Mouse (Mus musculus): ENCODE data around the gene Hip1.

The Hip1 gene

DNA sequence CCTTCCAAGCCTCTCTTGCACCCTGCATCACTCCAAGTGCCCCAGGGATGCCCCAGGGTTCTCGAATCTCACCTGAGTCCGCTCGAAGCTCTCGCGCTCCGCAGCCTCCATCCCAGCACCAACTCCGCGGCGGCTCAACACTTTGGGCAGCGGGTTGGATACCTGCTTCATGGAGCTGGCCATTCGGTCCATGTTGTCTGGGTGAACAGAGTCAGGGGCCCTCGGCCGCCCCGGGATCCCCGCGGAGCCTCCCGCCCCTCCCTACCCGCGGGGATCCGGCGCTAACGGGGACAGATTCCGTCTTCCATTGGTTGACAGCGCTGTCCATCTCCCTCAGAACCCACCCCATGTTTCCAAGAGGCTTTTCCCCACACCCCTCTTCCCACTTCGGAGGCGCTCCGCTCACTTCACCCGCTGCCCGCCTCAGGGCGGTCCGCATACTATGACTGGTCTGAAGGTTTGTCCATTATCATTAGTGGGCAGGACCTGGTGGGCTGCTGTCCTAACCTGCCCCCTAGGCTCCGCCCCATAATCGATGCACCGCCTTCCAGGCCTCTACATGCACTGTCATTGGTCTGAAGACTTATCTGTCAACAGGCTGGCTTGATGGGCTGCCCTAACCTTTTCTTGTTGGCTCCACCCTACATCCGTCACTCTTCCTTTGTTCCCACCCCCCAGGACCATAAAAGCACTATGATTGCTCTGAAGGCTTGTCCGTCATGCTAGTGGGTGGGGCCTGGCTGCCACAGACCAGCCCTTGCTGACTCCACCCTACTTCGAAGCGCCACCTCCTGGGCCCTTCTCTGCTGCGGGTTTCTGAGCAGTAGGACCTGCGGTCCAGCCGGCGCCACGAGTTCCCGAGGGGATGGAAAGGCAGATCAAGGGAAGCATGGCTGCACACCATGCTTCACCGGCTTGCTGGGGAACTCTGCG is at the start of gene Hip1:
Gene Hip1 (minus strand): TSS at position 256 of the 933 bp plus-strand sequence.
- peak; percentile 98 for ATAC-seq (ENCODE audit: insufficient number of reproducible peaks, low FRiP score, low TSS enrichment)

DNA sequence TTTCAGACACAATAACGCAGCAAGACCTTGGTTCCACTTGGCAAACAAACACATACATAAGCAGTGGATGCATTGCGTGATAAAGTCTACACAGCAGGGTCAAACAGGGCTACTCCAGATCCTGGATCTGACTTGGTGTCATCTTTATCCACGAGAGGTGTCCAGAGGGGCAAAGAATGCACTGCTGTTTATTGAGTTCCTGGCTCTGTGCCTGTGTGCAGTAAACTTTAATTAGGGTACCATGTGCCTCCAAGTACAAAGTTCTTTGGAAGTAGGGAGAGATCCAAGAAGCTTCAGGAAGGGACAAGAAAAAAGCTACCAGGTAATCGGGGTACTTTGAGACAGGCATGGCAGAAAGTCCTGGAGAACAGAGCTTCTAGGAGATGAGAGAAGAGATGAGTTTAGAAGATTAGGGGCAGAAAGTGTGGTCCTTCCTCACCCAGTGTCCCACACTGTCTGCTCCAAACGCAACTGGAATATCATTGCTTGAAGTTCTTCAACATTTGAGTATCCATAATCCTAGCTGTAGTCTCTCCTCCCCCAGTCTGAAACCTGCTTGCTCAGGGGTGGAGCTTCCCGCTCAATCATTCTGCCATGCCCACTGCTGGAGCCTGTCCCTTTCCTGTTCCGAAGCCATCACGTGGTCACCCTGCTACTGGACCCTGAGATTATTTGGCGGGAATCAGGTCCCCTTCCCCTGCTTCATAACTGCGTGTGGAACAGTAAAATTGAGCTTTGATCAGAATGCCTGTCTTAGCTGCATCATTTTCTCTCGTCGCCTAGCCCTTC is 45.3 kb upstream of the Hip1 start:
- ATAC-seq (ENCODE audit: insufficient number of reproducible peaks, low FRiP score, low TSS enrichment), result no peak

DNA sequence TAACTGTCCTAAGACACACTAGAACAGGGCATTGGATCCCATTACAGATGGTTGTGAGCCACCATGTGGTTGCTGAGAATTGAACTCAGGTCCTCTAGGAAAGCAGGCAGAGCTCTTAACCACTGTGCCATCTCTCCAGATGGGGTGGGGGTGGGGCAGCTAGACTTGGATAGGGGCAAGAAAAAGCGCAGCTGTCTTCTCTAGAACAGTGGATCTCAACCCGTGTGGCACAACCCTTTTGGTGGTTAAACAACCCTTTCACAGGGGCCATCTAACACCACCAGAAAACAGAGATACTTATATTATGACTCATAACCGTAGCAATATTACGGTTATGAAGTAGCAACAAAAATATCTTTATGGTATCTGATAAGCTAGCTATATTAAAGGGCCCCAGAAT is 42.8 kb upstream of the Hip1 start:
- ATAC-seq (ENCODE audit: insufficient number of reproducible peaks, low FRiP score, low TSS enrichment), result no peak

DNA sequence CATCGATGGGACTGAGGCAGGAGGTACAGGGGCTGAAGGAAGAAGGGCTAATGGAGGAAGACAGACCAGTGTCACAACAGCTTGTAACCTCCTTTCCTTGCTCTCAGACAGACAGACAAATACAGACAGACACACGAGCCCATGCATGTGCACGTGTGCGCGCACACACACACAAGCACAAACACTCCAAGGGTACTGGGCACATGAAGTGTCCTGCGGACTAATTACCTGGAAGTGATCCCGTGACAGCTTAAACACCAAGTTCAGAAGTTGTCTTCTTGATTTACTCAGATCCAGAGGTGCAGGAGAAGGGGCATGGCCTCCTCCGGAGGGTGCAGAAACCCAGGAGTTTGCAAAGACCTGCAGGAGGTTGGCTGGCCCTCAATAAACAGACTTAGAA is 40.8 kb upstream of the Hip1 start:
- ATAC-seq (ENCODE audit: insufficient number of reproducible peaks, low FRiP score, low TSS enrichment), result no peak

DNA sequence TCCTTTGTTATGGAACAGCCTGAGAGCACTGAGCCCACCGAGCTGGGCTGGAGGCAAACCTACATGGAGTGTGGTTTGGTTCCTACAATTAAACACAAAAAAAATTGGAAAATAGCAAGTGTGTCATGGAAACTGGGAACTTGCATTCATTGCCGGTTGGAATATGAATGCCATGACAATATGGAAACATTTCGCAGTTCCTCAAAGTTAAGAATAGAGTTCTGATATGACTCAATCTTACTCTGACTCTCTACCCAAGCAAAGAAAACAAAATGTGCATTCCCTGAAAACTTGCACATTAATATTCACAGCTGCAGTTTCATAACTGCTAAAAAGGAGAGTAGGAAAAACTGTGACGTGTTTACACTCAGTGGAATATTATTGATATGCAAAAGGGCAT is 37.4 kb upstream of the Hip1 start:
- ATAC-seq (ENCODE audit: insufficient number of reproducible peaks, low FRiP score, low TSS enrichment), result no peak

DNA sequence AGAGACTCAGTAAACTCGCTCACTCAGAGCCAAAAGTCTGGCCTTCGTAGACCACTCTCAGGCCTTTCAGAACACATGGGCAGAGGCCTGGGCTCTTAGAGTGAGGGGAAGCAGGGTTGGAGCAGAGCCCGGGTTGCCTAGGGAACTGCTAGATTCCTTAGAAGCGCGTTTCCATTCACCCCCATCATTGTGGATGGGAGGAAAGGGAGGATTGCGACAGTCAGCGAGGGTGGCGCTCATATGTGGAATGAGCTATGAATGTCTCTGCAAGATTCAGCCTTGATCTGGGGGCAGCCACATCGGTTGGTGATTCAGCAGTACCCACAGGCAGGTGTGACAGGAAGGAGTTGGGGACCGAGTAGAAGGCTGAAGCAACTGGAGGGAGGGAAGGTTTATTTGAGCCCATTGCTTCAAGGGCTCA is 34.4 kb upstream of the Hip1 start:
- no peak for ATAC-seq (ENCODE audit: insufficient number of reproducible peaks, low FRiP score, low TSS enrichment)

DNA sequence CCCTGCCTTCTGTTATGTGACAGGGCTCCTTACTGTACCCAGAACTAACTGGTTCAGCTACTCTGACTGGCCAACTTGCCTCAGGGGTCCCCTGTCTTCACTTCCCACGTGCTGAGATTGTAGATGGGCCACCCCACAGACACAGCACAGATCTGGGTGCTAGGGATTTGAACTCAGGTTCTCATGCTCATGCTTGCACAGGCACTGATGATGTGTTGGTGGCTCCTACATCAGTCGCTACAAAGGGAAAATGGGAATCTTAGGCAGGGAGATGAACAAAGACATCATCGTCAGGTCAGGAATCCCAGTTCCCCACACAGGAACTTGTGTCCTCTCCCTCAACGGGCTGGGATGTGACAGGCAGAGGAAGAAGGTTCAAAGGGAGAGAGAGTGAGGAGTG is 31.1 kb upstream of the Hip1 start:
- no peak for ATAC-seq (ENCODE audit: insufficient number of reproducible peaks, low FRiP score, low TSS enrichment)

DNA sequence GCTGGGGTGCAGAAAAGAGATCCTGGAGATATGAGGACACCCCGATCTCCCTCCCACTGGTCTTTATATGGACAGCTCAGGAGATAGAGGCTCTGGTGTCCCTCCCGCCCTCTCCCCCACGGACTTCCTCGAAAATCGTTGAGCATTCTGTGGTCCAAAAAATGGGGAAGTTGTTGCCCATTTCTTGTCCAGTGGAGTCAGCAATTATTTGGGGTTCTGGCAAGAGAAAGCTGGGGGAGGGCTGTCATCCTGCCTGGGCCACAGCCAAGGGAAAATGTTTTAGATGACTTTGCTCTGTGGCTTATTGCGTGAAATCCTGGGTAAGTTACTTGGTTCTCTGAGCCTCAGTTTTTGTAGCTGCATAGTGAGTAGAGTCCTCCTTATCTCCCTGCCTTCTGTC is 28.1 kb upstream of the Hip1 start, which contains the start of gene Ccl24:
Gene Ccl24 (minus strand): TSS at position 44 of the 400 bp plus-strand sequence.
- ATAC-seq (ENCODE audit: insufficient number of reproducible peaks, low FRiP score, low TSS enrichment), result no peak

DNA sequence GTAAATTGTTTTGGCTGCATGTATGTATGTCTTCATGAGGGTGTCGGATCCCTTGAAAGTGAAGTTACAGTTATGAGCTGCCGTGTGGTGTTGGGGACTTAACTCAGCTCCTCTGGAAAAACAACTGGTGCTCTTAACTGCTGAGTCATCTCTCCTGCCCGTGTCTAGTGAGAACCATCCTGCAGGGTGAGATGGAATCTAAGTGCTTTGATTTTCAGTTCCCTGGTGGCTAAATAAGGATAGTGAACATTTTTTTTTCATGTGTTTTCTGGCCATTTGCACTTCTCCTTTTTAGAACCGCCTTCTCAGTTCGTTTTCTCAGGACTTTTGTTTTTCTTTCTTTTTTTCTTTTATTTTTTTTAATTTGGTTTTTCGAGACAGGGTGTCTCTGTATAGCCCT is 23.8 kb upstream of the Hip1 start:
- no peak for ATAC-seq (ENCODE audit: insufficient number of reproducible peaks, low FRiP score, low TSS enrichment)

DNA sequence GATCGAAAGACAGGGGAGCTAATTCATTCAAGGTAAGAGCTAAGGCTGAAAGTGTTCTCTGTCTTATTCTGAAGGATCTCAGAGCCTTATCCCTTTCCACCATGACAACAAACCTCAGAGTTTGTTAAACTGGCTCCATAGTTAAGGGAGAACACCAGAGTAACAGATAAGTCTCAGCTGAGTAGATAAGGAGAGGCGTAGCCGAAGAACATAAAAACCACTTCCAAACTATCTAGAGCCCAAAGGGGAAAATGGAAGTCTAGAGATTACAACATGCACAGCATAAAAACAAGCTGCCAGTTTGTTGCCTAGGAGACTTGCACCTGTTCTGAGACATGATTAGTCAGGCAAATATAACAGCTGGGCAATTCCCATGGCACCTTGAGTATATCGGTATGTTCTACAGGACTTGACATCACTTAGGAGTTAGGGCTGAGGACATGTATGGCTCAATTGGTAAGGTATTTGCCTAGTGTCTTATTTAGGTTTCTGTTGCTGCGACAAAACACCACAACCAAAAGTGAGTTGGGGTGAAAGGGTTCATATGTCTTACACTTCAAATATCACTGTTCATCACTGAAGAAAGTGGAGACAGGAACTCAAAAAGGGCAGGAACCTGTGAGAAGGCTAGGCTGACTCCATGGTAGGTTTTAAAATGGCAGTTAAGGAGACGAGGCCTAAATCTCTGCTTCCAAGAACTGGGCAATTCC is 22.8 kb upstream of the Hip1 start:
- no peak for ATAC-seq (ENCODE audit: insufficient number of reproducible peaks, low FRiP score, low TSS enrichment)

DNA sequence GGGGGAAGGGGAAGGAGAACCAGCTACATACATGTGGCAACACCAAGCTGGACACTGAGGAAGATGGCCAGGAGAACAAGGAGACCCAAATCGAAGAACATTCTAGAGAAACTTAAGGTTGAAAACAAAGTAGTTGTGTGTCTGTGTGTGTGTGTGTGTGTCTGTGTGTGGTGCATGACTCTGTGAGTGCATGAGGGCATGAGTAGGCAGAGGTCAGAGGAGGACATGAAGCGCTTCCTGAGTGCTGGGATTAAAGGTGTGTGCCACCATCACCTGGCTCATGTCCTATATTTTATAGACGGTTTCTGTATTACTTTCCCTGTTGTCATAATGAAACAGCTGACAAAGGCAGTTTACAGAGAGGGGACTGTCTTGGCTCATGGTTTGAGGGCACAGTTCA is 18.5 kb upstream of the Hip1 start, which contains the start of gene Ccl26:
Gene Ccl26 (minus strand): TSS at position 101 of the 400 bp plus-strand sequence.
- no peak for ATAC-seq (ENCODE audit: insufficient number of reproducible peaks, low FRiP score, low TSS enrichment)

DNA sequence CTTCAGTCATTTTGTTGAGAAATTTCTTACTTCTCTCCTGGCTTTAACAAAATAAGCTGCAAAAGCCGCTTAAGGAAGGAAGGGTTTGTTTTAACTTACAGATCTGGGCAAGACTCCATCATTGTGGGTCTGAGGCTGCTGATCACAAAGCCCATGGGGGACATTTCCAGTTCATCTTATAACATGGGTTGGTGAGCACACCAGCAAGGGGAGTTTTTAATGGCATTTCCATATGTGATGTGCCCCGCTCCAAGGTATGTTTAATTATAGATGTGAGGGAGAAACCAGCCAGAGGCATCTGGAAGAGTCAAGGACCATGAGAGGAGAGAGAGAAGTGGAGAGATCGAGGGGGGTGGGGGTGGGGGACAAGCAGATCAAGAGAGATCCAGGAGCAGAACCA is 12.8 kb upstream of the Hip1 start:
- no peak for ATAC-seq (ENCODE audit: insufficient number of reproducible peaks, low FRiP score, low TSS enrichment)

DNA sequence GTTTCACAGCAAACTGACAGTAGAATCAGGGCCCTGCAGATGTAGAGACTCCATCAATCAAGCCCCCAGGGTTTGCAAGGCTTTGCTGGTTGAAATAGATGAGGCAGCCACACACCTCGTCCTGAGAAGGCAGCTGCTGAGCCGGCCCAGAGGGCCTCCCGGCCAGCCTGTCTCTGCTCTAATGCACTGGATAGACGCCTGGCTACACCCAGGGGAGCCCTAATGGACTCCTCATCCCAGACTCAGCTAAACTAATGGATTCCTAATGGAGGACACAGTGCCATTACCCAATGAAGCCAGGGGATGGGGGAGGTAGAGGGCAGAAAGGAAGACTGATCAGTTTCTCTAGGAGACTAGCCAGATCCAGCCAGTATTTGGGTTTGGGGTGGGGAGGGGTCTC is 12.1 kb upstream of the Hip1 start:
- no peak for ATAC-seq (ENCODE audit: insufficient number of reproducible peaks, low FRiP score, low TSS enrichment)

DNA sequence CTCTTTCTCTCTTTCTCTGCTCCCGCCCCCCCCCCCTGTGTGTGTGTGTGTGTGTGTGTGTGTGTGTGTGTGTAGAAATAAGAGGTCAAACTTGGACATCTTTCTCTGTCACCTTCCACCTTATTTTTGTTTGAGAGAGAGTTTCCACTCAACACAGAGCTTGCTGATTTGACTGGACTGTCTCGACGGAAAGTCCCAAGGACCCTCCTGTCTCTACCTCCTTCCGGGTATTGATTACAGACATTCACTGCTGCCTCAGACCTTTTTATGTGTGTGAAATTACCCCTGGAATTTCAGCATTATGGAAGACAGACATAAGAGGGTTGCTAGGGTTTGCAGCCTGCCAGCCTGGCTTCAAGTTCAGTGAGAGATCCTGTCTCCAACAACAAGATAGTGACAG is 11.3 kb upstream of the Hip1 start:
- no peak for ATAC-seq (ENCODE audit: insufficient number of reproducible peaks, low FRiP score, low TSS enrichment)

DNA sequence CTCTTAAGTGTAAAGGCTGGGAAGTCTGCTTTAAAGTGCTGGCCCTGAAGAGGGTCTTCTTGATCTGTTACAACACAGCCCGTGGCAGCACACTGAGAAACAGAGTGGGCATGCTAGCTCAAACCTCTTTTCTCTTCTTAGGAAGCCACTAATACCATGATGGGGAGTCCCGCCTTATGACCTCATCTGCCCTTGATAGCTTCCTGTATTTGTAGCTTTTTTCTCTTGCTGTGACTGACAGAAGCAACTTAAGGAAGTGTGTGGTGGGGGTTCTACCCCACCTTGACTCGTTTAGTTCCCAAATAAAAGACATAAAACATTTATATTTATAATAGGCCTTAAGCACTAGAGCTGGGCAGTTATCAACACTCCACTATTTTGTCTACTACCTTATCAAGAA is 6.7 kb upstream of the Hip1 start:
- no peak for ATAC-seq (ENCODE audit: insufficient number of reproducible peaks, low FRiP score, low TSS enrichment)

DNA sequence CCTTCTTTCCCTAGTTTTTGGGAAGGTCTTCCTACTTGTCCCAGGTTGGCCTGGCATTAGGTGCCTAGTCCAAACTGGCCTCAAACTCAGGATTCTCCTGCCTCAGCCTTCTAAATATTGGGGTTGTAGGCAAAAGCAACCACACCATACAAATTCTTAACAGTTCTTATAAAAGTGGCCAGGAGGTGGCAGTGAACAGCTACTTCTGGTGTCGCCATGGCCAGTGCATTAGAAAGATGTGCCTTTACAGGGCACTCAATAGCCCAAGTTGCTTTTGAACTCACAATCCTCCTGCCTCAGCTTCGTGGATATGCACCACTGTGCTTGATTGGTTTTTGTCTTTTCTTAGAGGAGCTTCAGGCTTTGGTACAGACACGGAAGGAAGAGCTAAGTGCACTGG is 6.0 kb upstream of the Hip1 start:
- no peak for ATAC-seq (ENCODE audit: insufficient number of reproducible peaks, low FRiP score, low TSS enrichment)

DNA sequence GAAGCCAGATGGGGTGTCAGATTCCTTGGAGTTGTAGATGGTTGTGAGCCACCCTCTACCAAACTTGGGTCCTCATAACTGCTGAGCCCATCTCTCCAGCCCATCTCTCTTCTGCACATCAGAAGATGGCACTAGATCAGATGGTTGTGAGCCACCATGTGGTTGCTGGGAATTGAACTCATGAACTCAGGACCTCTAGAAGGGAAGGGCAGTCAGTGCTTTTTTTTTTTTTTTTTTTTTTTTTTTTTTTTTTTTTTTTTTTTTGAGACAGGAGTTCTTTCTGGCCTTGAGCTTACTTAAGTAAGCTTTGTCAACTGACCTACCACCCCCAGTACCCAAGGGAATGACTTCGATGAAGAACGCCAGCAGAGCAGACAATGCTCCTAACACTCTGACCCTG is 3.1 kb upstream of the Hip1 start:
- no peak for ATAC-seq (ENCODE audit: insufficient number of reproducible peaks, low FRiP score, low TSS enrichment)

DNA sequence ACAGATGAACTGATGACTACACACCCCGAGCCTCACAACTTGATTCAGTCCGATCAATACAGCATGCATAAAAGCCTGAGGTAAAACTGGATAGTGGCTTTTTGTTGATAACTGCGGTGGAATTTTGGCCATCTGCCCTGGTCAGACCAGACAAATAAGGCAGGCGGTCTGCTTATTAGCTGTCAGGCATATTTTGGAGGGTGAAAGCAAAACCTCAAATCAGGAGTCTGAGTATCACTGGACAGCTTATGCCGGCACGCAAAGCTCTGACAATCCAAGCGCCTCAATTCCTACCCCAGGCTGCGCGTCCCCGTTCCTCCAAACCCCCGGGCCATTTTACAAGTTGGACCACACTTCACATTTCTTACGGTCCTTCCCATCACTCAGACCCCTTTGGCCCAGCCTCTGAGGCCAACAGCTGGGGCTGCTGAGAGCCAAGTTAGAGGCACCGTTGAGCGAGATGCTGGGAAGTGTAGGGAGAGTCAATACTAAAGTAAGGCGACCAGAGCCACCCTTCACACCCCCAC is 825 bp downstream of the Hip1 start:
- ATAC-seq (ENCODE audit: insufficient number of reproducible peaks, low FRiP score, low TSS enrichment), result no peak

DNA sequence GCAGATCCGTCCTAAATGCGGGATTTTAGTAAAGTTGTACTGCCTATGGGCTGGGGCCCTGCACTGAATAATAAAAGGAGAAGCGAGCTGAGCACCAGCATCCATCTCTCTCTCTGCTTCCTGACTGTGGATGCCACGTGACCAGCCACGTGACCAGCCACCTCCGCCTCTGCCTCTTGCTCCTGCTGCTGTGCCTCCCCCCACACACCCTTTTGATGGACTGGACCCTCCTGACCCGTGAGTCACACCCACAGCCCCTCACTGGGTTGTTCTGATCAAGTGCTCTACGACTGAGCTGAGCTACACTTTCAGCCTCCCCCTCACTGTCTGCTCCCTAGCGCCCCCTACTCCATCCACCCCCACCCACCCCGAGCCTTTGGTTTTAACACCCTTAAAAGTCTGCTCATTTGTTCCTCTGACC is 7.1 kb downstream of the Hip1 start:
- no peak for ATAC-seq (ENCODE audit: insufficient number of reproducible peaks, low FRiP score, low TSS enrichment)

DNA sequence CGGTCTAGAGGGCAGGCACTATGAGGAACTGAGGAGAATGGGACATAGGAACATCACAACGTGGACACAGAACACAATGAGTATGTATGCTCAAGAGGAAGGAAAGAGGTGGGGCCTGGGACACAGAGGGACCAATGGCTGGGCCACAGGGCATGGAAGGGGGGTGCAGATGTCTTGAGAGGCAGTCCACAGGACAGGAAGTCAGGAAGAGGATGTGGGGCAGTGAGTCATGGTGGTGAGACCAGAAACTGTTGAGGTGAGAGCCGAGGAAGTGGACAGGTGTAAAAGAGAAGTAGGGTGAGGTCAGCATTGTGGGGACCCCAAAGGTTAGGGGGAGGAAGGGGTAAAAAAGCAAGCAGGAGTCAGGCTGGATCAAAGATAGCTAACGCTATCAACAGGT is 7.6 kb downstream of the Hip1 start:
- no peak for ATAC-seq (ENCODE audit: insufficient number of reproducible peaks, low FRiP score, low TSS enrichment)

DNA sequence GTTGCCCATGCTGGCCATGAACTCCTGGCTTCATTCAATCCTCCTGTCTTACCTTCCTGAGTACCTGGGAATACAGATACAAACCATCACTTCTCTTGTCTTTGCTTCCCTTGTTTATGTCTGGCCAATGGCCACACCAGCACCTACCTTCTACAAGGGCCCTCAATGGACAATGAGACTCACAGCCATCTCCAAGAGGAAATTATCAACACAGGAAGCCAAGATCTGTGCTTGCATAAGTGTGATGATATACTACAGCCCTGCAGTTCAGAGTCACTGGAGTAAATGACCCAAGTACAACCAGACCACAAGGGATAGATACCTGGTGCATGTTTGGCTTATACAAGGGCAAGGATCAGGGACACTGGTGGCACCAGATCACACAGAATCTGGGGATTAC is 9.1 kb downstream of the Hip1 start:
- ATAC-seq (ENCODE audit: insufficient number of reproducible peaks, low FRiP score, low TSS enrichment), result no peak
